Mouse (Mus musculus): ENCODE measurements around the gene Fam122c.

- TF ChIP-seq CTCF (IDR thresholded peaks at IDR 0.05; ENCODE audit: low read depth) (no peak), EP300 (IDR thresholded peaks at IDR 0.05; ENCODE audit: low read depth) (no peak)
Measured at GRCm38 (mm10) chrX:53268856-53269255, 4.4 kb upstream of the Fam122c start.

Data from liver, postnatal 0 days (tissue).